Mouse (Mus musculus) testis, adult 2 months (tissue): ENCODE results near the gene Lpgat1.

Experiments
- CTCF ChIP-seq: fragments of 200-500 bp; IDR thresholded peaks from 2 replicates; pipeline ENCODE4 v1.5.1; 2012; ENCODE audit warnings: low read depth, mild to moderate bottlenecking, inconsistent platforms, low read length, moderate library complexity; ENCODE audit not compliant: control insufficient read depth, insufficient read depth, insufficient replicate concordance
- POLR2A ChIP-seq: fragments of 200-500 bp; IDR thresholded peaks from 2 replicates; pipeline ENCODE4 v1.6.1; 2012; ENCODE audit warnings: low read depth, mild to moderate bottlenecking, inconsistent platforms, low read length, moderate library complexity; ENCODE audit not compliant: control insufficient read depth

- TF ChIP-seq CTCF (no peak), POLR2A (no peak)
Observed at GRCm38 (mm10) chr1:191802093-191802819, 84.6 kb downstream of the Lpgat1 start.
